Mouse (Mus musculus) heart, adult 2 months (tissue): ENCODE measurements around the gene Bckdha. TPM values are rescaled to one million over a fixed set of nuclear protein-coding genes. Genes with fewer than 3 reads are reported as not detected.

Experiments
- DNase-seq, 2 experiments: peaks; one replicate each; pipeline ENCODE4 v3.0.0; 2021
- H3K27ac ChIP-seq: fragments of 200-600 bp; 2 replicates; pipeline ENCODE4 v1.8.1; 2022
- H3K27me3 ChIP-seq: fragments of 200-500 bp; 2 replicates; pipeline ENCODE4 v1.6.1; 2012; ENCODE audit warnings: mild to moderate bottlenecking, low read length, inconsistent platforms, mixed read lengths; ENCODE audit not compliant: control insufficient read depth, insufficient read depth
- H3K36me3 ChIP-seq: fragments of 200-500 bp; 2 replicates; pipeline ENCODE4 v1.6.1; 2012; ENCODE audit warnings: low read length, inconsistent platforms; ENCODE audit not compliant: control insufficient read depth, insufficient read depth
- H3K4me1 ChIP-seq: fragments of 200-500 bp; 2 replicates; pipeline ENCODE4 v1.6.1; 2011; ENCODE audit warnings: low read length; ENCODE audit not compliant: control insufficient read depth, insufficient read depth
- H3K4me3 ChIP-seq: fragments of 200-600 bp; 2 replicates; pipeline ENCODE4 v1.8.1; 2022
- H3K79me2 ChIP-seq: fragments of 200-500 bp; replicated peaks from 2 replicates; pipeline ENCODE4 v1.6.1; 2012; ENCODE audit warnings: mild to moderate bottlenecking, inconsistent platforms, low read length, moderate library complexity, mixed read lengths; ENCODE audit not compliant: control insufficient read depth, insufficient read depth
- H3K9ac ChIP-seq: fragments of 200-500 bp; 2 replicates; pipeline ENCODE4 v1.6.1; 2012; ENCODE audit warnings: low read depth, mild to moderate bottlenecking, control low read depth, inconsistent platforms, low read length, mixed read lengths
- CTCF ChIP-seq: fragments of 200-600 bp; IDR thresholded peaks from 2 replicates; pipeline ENCODE4 v1.8.1; 2022; ENCODE audit warnings: antibody characterized with exemption, mild to moderate bottlenecking, moderate library complexity
- EP300 ChIP-seq: fragments of 200-500 bp; IDR thresholded peaks from 2 replicates; pipeline ENCODE4 v1.6.1; 2011; ENCODE audit warnings: low read depth, low read length, control low read depth; ENCODE audit not compliant: insufficient read depth
- POLR2A ChIP-seq: fragments of 200-500 bp; IDR thresholded peaks from 2 replicates; pipeline ENCODE4 v1.6.1; 2011; ENCODE audit warnings: mild to moderate bottlenecking, low read depth, low read length, control low read depth; ENCODE audit not compliant: insufficient read depth
- WGBS: fragments of 180-500 bp; shearing (Covaris S2); methylation state at CpG from one replicate; pipeline ENCODE4 v1.1.7; 2018; 5-methylcytosine and 5-hydroxymethylcytosine counted together
- intact Hi-C: fragments of 180-260 bp; cut with DNase I; formaldehyde crosslinking; loops from one replicate; pipeline ENCODE4 v1.15.1; 2025
- polyA plus RNA-seq: library from polyadenylated mRNA; depleted of rRNA; stranded (reverse); fragments of >200 nt; gene quantifications from 2 replicates; pipeline ENCODE4 v1.2.3, GENCODE M21; 2012
- total RNA-seq, 2 experiments: library from RNA; stranded (reverse); gene quantifications; 2 replicates each; pipeline ENCODE4 v1.2.3; 2021

Gene Bckdha
- total and polyA plus RNA-seq, 3 experiments = 225 to 545 (median 312) TPM

DNA sequence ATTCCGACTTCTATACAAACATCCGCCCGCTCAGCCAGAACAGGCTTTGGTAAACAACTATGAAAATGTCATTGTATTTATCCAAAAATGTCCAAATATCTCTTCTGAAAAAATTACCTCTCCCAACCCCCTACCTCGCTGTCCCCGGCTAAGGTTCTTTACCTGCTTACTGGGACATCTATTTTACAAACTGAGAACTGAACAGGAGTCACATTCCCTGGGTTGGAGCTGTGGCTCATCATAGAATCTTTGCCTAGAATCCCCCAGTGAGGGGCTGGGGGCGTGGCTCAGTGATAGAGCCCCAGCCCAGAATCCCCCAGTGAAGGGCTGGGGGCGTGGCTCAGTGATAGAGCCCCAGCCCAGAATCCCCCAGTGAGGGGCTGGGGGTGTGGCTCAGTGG lies 47.3 kb downstream of the Bckdha start:
- H3K9ac ChIP-seq = no peak overlapping the region
- intact Hi-C loops = no loop called here
- DNase-seq = no peak
- no peaks in the 10 kb centered on the region for H3K79me2 ChIP-seq
- H3K27me3 ChIP-seq = no peaks in the 10 kb centered on the region
- 40% methylated on average over 7 of the region's 7 CpGs for WGBS
- no peak for TF ChIP-seq CTCF
- TF ChIP-seq POLR2A = no peak
- TF ChIP-seq EP300 = no peak
- H3K4me1 ChIP-seq = no peaks in the 10 kb centered on the region
- no peaks in the 10 kb centered on the region for H3K36me3 ChIP-seq
- no peak overlapping the region for H3K27ac ChIP-seq
- no peak overlapping the region for H3K4me3 ChIP-seq

DNA sequence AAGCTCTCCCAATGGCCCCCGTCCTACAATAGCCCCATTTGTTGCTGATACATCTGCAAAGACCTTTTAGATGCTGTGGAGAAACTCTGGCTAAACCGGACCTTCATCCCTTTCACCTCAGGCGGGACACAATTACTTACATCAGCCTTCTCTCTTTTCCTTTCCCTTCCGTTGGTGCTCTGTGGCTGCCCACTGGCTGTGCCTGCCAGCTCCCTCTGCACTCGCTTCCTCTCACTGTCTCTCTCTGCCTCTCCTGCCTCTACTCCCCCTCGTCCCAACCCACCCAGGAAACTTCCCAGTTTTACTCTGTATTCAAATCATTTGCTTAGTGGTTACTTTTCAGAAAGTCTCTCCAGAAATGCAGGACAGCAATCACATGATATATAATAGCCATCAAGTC lies 48.7 kb downstream of the Bckdha start:
- H3K4me1 ChIP-seq = no peaks in the 10 kb centered on the region
- no peak overlapping the region for H3K4me3 ChIP-seq
- intact Hi-C loops = no loop called here
- DNase-seq = no peak
- no peaks in the 10 kb centered on the region for H3K27me3 ChIP-seq
- WGBS = 28% methylated on average over 6 of the region's 6 CpGs
- H3K27ac ChIP-seq = no peak overlapping the region
- H3K79me2 ChIP-seq = no peaks in the 10 kb centered on the region
- no peak overlapping the region for H3K9ac ChIP-seq
- H3K36me3 ChIP-seq = no peaks in the 10 kb centered on the region
- no peak for TF ChIP-seq CTCF
- no peak for TF ChIP-seq POLR2A
- TF ChIP-seq EP300 = no peak

DNA sequence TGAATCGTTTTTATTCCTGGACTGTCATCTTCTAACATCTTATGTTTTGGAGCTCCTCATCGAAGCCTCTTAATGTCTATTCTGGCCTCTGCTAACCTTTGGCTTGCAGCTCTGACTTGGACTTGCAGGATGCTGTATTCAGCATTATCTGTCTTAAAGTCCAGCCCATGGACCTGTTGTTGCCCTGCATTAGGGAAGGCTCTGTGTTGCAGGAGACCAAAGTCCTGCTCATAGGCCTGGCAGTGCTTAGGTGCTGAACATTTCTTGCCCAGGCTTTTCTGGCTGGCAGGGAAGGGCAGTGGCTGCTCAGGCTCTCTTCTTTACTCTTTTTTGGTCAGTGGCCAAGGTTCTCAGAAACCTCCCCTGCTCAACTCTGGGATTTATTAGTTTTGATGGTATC lies 51.6 kb downstream of the Bckdha start:
- 62% methylated on average over 2 of the region's 2 CpGs for WGBS
- no peak for TF ChIP-seq CTCF
- TF ChIP-seq POLR2A = no peak
- TF ChIP-seq EP300 = no peak
- intact Hi-C loops = no loop called here
- H3K27ac ChIP-seq = no peak overlapping the region
- H3K4me3 ChIP-seq = no peak overlapping the region
- H3K36me3 ChIP-seq = no peaks in the 10 kb centered on the region
- H3K27me3 ChIP-seq = no peaks in the 10 kb centered on the region
- no peak for DNase-seq
- no peak overlapping the region for H3K9ac ChIP-seq
- no peaks in the 10 kb centered on the region for H3K79me2 ChIP-seq
- H3K4me1 ChIP-seq = no peaks in the 10 kb centered on the region

DNA sequence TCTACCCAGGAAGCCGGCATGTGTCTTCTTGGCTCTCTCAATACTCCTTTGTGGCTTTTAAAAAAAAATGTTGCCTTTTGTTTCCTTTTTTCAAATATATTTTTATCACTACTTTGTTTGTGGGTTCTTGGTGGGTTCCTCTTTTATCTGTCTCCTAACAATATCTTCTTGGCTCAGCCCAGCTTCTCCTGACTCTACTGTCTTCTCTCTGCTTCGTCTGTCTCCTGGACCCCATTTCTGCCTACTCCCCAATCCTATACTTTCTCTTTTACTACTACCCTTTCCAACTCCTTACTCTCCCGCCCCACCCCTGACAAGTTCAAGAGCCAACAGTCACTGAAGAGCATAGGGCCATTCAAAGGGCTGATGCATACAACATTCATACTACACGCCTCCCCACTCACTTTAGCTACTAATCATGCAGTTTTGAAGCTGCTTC lies 52.1 kb downstream of the Bckdha start:
- no peak for DNase-seq
- H3K9ac ChIP-seq = no peak overlapping the region
- no peaks in the 10 kb centered on the region for H3K79me2 ChIP-seq
- no peak overlapping the region for H3K27ac ChIP-seq
- WGBS = 64% methylated on average over 4 of the region's 4 CpGs
- intact Hi-C loops = no loop called here
- H3K27me3 ChIP-seq = no peaks in the 10 kb centered on the region
- no peaks in the 10 kb centered on the region for H3K4me1 ChIP-seq
- no peaks in the 10 kb centered on the region for H3K36me3 ChIP-seq
- TF ChIP-seq CTCF = no peak
- no peak overlapping the region for H3K4me3 ChIP-seq

DNA sequence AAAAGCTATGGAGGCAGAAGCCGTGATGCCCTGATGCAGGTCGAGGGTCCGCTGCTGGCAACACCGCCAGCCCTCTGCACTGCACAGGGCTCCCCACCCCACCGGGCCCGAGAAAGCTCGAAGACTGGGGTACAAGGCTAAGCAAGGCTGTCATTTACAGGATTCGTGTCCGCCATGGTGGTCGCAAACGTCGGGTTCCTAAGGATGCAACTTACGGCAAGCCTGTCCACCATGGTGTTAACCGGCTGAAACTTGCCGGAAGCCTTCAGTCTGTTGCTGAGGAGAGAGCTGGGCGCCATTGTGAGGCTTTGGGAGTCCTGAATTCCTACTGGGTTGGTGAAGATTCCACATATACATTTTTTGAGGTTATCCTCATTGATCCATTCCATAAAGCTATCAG lies 57.4 kb downstream of the Bckdha start:
- DNase-seq = no peak
- Histone ChIP-seq H3K4me1 (no peaks in the 10 kb centered on the region), H3K36me3 (no peaks in the 10 kb centered on the region), H3K27ac (no peak overlapping the region), H3K79me2 (no peaks in the 10 kb centered on the region), H3K9ac (no peak overlapping the region), H3K27me3 (no peaks in the 10 kb centered on the region), H3K4me3 (no peak overlapping the region)
- WGBS = 83% methylated on average over 16 of the region's 16 CpGs
- no peak for TF ChIP-seq POLR2A
- no peak for TF ChIP-seq EP300
- no peak for TF ChIP-seq CTCF
- intact Hi-C loops = no loop called here

DNA sequence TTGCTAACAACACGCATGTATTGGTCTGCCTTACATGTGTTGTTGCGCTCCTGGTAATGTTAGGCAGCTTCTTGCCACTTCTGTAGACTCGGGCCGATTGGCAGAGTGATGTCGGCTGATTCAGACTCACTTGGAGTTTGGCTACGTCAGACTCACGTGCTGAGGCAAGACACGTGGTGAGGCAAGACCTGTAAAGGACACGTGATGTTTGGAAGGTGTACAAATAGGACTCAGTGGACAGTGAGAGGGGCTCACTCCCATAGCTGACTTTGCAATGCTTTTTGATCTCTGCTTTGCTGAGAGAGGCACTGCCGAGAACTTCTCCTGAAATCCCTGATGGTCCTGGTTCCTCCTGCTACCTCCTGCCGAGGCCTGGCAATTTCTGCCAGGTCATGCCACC lies 58.1 kb downstream of the Bckdha start:
- TF ChIP-seq POLR2A (no peak), CTCF (no peak), EP300 (no peak)

DNA sequence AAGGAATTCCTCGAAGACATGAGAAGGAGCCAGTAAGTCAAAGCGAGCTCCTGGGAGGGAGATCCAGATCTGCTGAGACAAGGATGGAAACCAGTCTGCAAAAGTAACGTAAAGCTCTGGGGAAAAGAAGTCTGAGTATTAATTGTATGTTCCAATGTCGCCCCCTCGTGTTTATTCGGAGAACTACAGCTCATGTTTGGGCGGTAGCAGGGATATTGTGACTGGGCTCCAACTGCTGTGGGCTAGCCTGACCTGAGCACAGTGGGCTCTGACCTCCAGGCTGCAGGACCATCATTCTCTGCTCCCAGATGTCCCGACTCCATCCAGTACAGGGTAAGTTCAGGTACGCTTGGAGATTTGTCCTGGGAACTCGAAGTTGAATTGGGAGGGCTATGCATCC lies 59.1 kb downstream of the Bckdha start:
- intact Hi-C loops = loop anchor here (5.0 kb wide), 2 partner anchors 112 to 172 kb away; no protein-coding TSS in a partner anchor
- no peak overlapping the region for H3K9ac ChIP-seq
- no peak for TF ChIP-seq EP300
- TF ChIP-seq CTCF = peak; percentile 91
- peak; percentile 54 to 75 for DNase-seq
- H3K36me3 ChIP-seq = no peaks in the 10 kb centered on the region
- 10% methylated on average over 10 of the region's 10 CpGs for WGBS
- H3K27me3 ChIP-seq = no peaks in the 10 kb centered on the region
- H3K4me3 ChIP-seq = no peak overlapping the region
- no peaks in the 10 kb centered on the region for H3K79me2 ChIP-seq
- H3K4me1 ChIP-seq = no peaks in the 10 kb centered on the region
- no peak overlapping the region for H3K27ac ChIP-seq

More for the DNA sequence above, 58.1 kb downstream of the Bckdha start:
- 81% methylated on average over 11 of the region's 11 CpGs for WGBS
- Histone ChIP-seq H3K9ac (no peak overlapping the region), H3K79me2 (no peaks in the 10 kb centered on the region), H3K27me3 (no peaks in the 10 kb centered on the region), H3K27ac (no peak overlapping the region), H3K4me1 (no peaks in the 10 kb centered on the region), H3K36me3 (no peaks in the 10 kb centered on the region), H3K4me3 (no peak overlapping the region)
- intact Hi-C loops = no loop called here
- DNase-seq = no peak
